Mouse (Mus musculus): ENCODE data around the gene 4933428M09Rik.
"Not testable (repeated sequence)": the region's sequence is repeated elsewhere in the genome, so short reads cannot be mapped to it uniquely, and the experiment has no call there.

Gene 4933428M09Rik

DNA sequence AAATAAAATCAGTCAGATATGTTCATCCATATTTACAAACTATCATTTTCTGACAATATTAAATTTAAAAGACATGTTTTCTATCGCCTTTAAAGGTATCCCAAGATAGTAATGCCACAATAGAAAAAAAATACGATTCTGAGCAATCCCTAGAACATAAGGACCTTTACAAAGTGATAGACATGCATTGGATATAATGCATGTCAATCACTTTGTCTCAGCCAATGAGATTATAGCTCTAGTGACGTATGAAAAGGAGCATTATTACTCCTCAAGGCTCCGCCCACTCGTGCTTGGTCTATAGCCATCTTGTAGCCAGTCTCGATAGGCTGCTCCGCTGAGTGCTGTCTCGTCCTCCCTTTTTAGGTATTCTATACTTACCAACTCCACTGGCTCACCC is at the start of gene 4933428M09Rik:
Gene 4933428M09Rik, plus strand, starts transcription at position 301 of the 400 bp plus-strand sequence.
- no peak for DNase-seq (ENCODE audit: low spot score in 2 of 2)

DNA sequence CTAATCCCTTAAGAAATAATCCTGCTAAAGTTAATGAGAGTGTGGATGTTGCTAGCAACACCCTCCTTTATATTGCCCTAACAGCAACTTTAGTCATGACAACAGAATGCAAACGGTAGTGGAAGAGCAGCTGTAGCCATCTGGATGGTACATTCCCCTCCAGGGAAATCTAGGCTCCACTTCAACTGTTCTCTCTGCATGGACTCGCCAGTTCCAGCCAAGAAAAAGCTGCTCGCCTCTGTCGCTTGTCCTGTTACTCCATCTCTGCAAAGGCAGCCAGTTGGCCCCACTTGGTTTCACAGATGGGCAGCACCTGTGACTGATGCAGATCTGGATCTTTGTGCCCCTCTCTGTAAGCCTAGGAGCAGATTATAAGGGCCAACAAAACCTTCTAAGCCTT is 45.0 kb upstream of the 4933428M09Rik start:
- peak in 1 of 2 experiments; percentile 17 for DNase-seq (ENCODE audit: low spot score in 2 of 2)

- DNase-seq (ENCODE audit: low spot score in 2 of 2), result not testable (repeated sequence)
Observed at GRCm38 (mm10) chrX:139191506-139191905, 12.5 kb downstream of the 4933428M09Rik start.

- DNase-seq (ENCODE audit: low spot score in 2 of 2), result no peak
Observed at GRCm38 (mm10) chrX:139194572-139195279, 15.7 kb downstream of the 4933428M09Rik start.

DNA sequence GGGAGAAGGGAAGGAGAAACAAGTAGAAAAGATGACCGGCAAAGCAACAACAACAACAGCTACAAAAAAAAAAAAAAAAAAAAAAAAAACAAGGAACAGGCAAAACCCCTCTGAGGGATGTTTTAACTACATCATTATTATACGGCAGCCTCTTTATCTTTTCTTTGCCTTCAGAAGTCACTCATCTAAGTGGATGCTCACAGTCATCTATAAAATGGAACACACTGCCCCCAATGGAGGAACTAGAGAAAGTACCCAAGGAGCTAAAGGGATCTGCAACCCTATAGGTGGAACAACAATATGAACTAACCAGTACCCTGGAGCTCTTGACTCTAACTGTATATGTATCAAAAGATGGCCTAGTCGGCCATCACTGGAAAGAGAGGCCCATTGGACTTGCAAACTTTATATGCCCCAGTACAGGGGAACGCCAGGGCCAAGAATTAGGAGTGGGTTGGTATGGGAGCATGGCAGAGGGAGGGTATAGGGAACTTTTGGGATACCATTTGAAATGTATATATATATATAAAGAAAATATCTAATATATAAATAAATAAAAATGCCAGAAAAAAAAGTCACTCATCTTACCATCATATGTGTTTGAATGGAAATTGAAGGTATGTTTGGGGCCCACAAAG is 30.3 kb downstream of the 4933428M09Rik start:
- not testable (repeated sequence) for DNase-seq (ENCODE audit: low spot score in 2 of 2)

DNA sequence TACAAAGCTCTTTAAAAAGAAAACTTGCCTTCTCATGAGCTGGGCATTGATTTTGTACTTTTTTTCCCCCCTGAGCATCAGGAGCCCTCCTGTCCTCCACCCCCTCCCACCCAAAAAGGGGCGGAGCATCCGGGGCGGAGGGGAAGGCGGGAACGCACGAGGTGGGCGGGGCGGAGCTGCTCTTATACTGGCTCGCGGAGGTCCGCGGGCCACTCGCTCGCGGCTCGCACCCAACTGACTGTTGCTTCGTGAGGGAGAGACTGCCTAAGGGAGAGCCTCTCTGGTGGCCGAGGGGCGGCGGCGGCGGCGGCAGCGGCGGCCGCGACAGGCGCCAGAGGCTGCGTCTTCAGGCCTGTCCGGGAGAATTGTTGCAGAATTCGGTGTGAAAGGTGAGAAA is 30.8 kb downstream of the 4933428M09Rik start, which contains the start of gene Mum1l1:
Gene Mum1l1, plus strand, starts transcription at position 214 of the 397 bp plus-strand sequence.
- peak; percentile 47 to 58 for DNase-seq (ENCODE audit: low spot score in 2 of 2)

GRCm38 (mm10) chrX:139214765-139215164 is 35.7 kb downstream of the 4933428M09Rik start:
- no peak for DNase-seq (ENCODE audit: low spot score in 2 of 2)

GRCm38 (mm10) chrX:139216409-139216808 is 37.4 kb downstream of the 4933428M09Rik start:
- no peak for DNase-seq (ENCODE audit: low spot score in 2 of 2)

DNA sequence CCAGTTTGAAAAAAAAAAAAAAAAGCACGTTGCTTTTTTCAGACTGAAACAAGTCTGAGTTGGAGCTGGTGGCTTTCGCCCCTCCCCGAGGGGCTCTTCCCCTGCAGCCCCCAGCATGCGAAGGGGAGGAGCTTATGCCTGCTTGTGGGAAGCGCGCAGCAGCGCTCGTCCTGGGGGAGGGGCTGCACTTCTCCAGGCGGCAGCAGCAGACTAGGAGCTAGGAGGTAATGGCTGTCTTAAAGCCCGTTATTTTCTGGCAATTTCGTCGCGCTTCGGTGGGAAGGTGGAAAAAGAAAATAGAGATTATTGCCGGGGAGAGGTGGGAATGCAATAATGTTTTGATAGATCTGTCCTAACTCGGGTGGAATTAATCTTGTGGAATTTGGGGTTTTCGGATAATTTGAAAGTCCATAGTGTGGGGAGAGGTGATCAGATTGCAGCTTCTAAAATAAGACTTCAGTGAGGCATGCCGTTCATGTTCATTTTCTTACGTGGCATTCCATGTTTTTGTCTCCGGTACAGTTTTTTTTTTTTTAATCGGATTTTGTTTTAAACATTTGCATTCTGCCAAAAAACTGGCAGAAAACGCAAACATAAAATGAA is 38.1 kb downstream of the 4933428M09Rik start:
- DNase-seq (ENCODE audit: low spot score in 2 of 2), result peak; percentile 75 to 81

DNA sequence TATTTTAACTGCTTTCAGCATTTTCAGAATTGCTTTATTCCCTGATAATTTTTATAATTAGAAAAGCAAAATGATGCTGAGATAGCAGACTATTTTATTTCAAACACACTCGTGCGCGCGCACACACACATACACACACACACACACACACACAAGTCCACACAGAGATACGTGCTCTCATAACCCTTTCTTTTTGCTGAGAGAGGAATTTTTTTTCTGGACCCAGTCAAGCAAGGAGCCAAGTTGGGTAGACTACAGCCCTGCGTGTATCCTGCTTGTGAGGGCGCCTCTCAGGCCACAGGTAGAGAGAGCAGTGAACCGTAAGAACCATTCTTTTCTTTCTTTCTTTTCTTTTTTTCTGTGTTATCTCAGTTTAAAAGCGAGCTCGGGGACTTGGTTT is 38.7 kb downstream of the 4933428M09Rik start:
- DNase-seq (ENCODE audit: low spot score in 2 of 2), result no peak

GRCm38 (mm10) chrX:139219017-139219416 is 40.0 kb downstream of the 4933428M09Rik start:
- peak; percentile 70 to 71 for DNase-seq (ENCODE audit: low spot score in 2 of 2)

DNA sequence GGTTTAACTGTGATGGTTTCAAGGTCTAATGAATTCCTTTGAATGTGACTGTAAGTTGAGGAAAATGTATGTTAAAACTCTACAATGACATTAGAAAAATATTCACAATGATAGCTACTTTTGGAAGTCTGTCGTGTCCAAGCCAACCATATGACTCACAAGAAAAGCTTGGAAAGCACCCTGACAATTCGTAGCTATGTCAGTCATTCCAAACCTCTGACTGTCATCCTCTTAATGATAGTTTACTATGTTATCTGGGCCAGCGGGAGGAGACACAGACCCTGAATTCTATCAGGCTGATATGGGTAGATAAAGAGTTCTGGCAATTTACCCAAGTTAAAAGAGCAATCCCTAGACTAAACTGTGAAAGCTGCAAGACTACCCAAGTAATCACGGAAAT is 41.8 kb downstream of the 4933428M09Rik start:
- no peak for DNase-seq (ENCODE audit: low spot score in 2 of 2)

DNA sequence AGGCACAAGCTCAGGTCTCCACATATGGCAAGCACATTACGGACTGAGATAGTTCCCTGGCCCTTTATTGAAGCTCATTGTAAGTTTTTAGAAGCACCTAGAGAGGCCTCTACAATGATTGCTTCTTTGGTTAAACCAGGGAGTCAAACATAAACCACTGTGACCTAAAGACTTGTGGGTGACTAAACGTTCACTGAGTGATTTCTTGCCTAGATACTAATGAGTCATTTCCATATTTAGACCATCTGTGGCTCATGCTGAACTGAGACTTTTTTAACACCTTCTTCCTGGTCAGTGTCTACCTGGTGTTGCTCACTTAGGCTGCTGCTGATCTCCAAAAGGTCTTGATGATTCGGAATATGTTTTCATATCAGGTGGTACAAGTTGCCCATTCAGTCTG is 42.9 kb downstream of the 4933428M09Rik start:
- no peak for DNase-seq (ENCODE audit: low spot score in 2 of 2)

All from right cerebral cortex, postnatal 10 days (tissue).